Mouse (Mus musculus) spleen, adult 2 months (tissue): Measurements from ENCODE around the gene Samd4b. TPM values are rescaled to one million over a fixed set of nuclear protein-coding genes. Genes with fewer than 3 reads are reported as not detected.

Source experiments
- DNase-seq, 2 experiments: peaks; one replicate each; pipeline versions ENCODE4 v3.0.0 to v3.0.0-alpha.2; 2012 to 2021; ENCODE audit warnings: low spot score in 2 of 2, low read depth in 1 of 2
- H3K27ac ChIP-seq: fragments of 200-500 bp; 2 replicates; pipeline ENCODE4 v1.5.1; 2012; ENCODE audit warnings: low read length, inconsistent platforms; ENCODE audit not compliant: insufficient read depth
- H3K27me3 ChIP-seq: fragments of 200-500 bp; 2 replicates; pipeline ENCODE4 v1.6.1; 2012; ENCODE audit warnings: mild to moderate bottlenecking, moderate library complexity, low read length, inconsistent platforms; ENCODE audit not compliant: control insufficient read depth, insufficient read depth
- H3K36me3 ChIP-seq: fragments of 200-500 bp; 2 replicates; pipeline ENCODE4 v1.6.1; 2012; ENCODE audit warnings: mild to moderate bottlenecking, low read length, inconsistent platforms; ENCODE audit not compliant: control insufficient read depth, insufficient read depth
- H3K4me1 ChIP-seq: fragments of 200-500 bp; 2 replicates; pipeline ENCODE4 v1.6.1; 2011; ENCODE audit warnings: inconsistent platforms; ENCODE audit not compliant: control insufficient read depth, insufficient read depth, insufficient read length
- H3K4me3 ChIP-seq: fragments of 200-500 bp; 2 replicates; pipeline ENCODE4 v1.5.1; 2011; ENCODE audit warnings: mild to moderate bottlenecking, inconsistent platforms; ENCODE audit not compliant: insufficient read depth, insufficient read length; ENCODE audit errors: extremely low read depth
- CTCF ChIP-seq: fragments of 200-500 bp; IDR thresholded peaks from 2 replicates; pipeline ENCODE4 v1.5.1; 2011; ENCODE audit warnings: mild to moderate bottlenecking, inconsistent platforms; ENCODE audit not compliant: insufficient read depth, insufficient read length, insufficient replicate concordance; ENCODE audit errors: extremely low read depth
- POLR2A ChIP-seq: fragments of 200-500 bp; IDR thresholded peaks from 2 replicates; pipeline ENCODE4 v1.6.1; 2011; ENCODE audit warnings: low read depth, low read length, inconsistent platforms
- WGBS: fragments of 180-500 bp; shearing (Covaris S2); methylation state at CpG from one replicate; pipeline ENCODE4 v1.1.7; 2018; 5-methylcytosine and 5-hydroxymethylcytosine counted together
- polyA plus RNA-seq: library from polyadenylated mRNA; depleted of rRNA; stranded (reverse); fragments of >200 nt; gene quantifications from 2 replicates; pipeline ENCODE4 v1.2.3, GENCODE M21; 2012

Samd4b gene
- polyA plus RNA-seq, 1 experiment, result 48.2 TPM

DNA sequence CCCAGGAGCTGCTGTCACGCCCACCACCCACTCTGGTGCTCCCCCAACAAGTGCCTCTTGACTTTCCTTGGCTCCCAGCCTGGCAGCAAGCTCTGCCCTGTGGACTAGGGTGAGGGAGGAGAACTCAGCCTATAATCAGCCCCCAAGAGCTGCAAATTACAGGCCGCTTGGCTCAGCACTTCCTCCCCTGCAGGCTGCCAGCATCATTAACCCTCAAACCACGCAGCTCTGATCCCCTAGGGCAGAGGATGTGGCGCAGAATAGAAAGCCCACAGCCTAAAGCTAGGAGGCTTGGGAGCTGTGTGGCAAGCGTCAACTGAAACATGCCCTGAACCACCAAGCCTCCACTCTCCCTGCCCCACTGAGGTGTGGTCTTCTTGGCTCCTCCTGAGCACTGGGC lies 32.5 kb downstream of the Samd4b start:
- 53% methylated on average over 5 of the region's 5 CpGs for WGBS
- Histone ChIP-seq H3K27me3 (no peaks in the 10 kb centered on the region), H3K4me3 (no peak overlapping the region), H3K4me1 (no peaks in the 10 kb centered on the region), H3K27ac (no peak overlapping the region), H3K36me3 (peaks cover 14% of the 10 kb centered on the region)
- no peak for DNase-seq
- TF ChIP-seq POLR2A, result no peak

DNA sequence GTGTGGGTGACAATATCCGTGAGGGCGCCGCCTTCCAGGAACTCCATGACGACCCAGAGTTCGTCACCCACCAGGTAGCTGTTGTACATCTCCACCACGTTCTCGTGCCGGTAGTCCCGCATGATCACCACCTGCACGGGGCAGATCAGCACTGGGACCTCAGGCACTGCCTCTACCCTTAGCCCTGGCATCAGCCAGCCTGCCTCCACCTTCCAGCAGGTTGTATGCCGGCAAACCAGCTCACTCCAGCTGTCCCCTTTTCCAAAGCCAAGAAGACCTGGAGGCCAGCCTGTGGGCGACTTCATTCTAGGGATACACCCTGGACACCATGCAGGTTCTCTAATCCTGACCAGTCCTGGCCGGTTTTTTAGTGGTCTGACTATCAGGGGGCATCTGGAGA lies 35.0 kb downstream of the Samd4b start:
- Histone ChIP-seq H3K4me1 (no peaks in the 10 kb centered on the region), H3K27ac (no peak overlapping the region), H3K4me3 (no peak overlapping the region), H3K36me3 (peaks cover 22% of the 10 kb centered on the region), H3K27me3 (no peaks in the 10 kb centered on the region)
- WGBS, result 97% methylated on average over 13 of the region's 13 CpGs
- no peak for DNase-seq
- TF ChIP-seq POLR2A (no peak), CTCF (no peak)

DNA sequence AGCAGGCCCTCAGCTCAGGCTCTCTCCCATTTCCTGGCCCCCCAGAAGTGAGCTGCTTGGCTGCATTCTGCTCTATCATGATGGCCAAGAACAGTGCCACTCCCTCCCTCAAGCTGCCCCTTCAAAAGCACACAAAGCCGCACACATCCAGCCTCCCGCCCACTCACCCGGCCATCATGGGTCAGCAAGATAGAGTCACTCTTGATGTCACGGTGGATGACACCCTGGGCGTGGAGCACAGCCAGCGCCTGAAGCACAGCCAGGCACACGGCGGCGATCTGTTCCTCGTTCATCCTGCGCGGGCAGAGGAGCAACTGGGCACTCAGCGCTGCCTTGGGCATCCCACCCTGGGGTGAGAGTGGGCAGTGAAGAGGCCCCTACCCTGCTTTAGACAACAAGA lies 35.6 kb downstream of the Samd4b start:
- Histone ChIP-seq H3K4me1 (no peaks in the 10 kb centered on the region), H3K27me3 (no peaks in the 10 kb centered on the region), H3K36me3 (peaks cover 19% of the 10 kb centered on the region), H3K27ac (no peak overlapping the region), H3K4me3 (no peak overlapping the region)
- WGBS, result 93% methylated on average over 13 of the region's 13 CpGs
- no peak for TF ChIP-seq POLR2A
- no peak for TF ChIP-seq CTCF
- no peak for DNase-seq

DNA sequence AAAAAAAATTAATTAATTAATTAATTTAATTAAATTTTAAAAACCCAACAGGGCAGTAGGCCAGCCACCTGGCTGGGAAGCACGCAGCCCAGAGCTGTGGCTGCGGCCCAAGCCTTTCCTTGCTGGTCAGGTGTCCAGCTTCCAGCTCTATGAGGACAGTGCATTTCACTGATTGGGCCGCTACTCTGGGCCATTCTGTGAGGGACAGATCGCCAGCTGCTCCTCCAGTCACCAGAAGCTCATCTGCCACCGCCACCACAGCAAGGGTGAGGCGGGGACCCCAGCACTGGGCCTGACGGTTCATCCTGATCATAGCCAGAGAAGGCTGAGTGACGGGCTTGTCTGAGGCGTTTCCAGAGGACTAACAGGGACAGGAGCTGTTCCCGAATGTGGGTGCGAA lies 36.0 kb downstream of the Samd4b start:
- H3K36me3 ChIP-seq, result peaks cover 17% of the 10 kb centered on the region
- no peak overlapping the region for H3K27ac ChIP-seq
- H3K4me3 ChIP-seq, result no peak overlapping the region
- WGBS, result 94% methylated on average over 11 of the region's 11 CpGs
- no peaks in the 10 kb centered on the region for H3K4me1 ChIP-seq
- DNase-seq, result no peak
- no peaks in the 10 kb centered on the region for H3K27me3 ChIP-seq
- TF ChIP-seq CTCF, result no peak
- no peak for TF ChIP-seq POLR2A

DNA sequence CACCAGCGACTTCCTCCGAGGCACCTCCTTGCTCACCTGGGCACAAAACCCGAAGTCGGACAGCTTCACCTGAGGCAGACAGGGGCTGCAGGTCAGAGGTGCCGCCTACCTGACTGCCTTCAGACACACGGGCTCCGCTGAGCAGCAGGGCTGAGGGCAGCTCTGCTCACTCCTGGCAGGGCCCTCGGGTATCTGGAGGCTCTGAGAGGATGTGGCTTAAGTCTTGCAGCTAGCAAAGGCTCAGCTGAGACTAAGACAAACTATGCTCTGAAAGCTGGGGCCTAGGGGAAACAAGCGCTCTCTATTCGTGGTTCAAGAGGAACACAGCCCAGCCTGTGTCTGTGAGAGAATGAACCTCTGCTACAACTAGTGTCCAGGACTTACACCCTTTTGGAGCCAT lies 37.1 kb downstream of the Samd4b start:
- Histone ChIP-seq H3K36me3 (peaks cover 15% of the 10 kb centered on the region), H3K27ac (no peak overlapping the region), H3K27me3 (no peaks in the 10 kb centered on the region), H3K4me1 (no peaks in the 10 kb centered on the region), H3K4me3 (no peak overlapping the region)
- WGBS, result 80% methylated on average over 10 of the region's 10 CpGs
- TF ChIP-seq CTCF (no peak), POLR2A (no peak)
- DNase-seq, result no peak

DNA sequence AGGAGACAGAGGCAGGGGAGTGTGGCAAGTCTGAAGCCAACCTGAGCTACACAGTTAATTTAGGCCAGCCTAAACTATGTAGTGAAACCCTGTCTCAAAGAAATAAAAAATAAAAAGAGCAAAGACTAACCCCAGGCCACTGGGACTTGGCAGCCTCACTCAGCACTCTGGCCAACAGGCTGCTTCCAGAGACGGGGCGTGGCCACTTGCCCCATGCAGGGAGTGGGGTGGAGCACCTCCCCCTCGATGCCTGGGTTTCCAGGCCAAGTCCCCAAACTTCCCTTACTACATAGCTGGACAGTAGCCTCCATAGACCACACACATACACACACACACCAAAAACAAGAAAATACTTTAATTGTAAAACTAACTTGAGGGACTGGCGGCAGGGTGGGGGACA lies 39.5 kb downstream of the Samd4b start:
- 76% methylated on average over 4 of the region's 4 CpGs for WGBS
- Histone ChIP-seq H3K36me3 (peaks cover 11% of the 10 kb centered on the region), H3K4me1 (no peaks in the 10 kb centered on the region), H3K4me3 (no peak overlapping the region), H3K27ac (no peak overlapping the region), H3K27me3 (no peaks in the 10 kb centered on the region)
- no peak for TF ChIP-seq POLR2A
- no peak for TF ChIP-seq CTCF
- no peak for DNase-seq

DNA sequence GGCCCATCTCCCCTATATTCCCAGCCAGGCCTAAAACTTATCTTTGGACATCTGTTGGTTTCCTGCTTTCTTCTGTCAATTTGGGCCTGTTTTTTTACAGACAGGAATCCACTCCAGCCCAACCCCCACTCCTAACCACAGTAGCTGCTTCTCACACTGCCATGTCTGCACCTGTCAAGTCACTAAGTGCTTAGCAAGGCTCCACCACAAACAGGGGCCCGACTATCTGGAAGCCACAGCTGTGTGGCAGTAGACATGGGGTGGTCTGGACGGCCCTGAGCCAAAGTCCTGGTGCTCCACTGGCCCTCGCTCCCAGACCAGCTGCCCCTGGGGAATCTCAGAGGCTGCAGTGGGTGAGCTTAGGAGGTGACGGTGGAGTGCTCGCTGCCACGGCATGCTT lies 40.2 kb downstream of the Samd4b start:
- no peak overlapping the region for H3K4me3 ChIP-seq
- no peaks in the 10 kb centered on the region for H3K27me3 ChIP-seq
- no peaks in the 10 kb centered on the region for H3K4me1 ChIP-seq
- DNase-seq, result no peak
- WGBS, result 22% methylated on average over 6 of the region's 6 CpGs
- TF ChIP-seq CTCF, result no peak
- TF ChIP-seq POLR2A, result no peak
- H3K36me3 ChIP-seq, result peaks cover 11% of the 10 kb centered on the region
- H3K27ac ChIP-seq, result no peak overlapping the region
